Mouse (Mus musculus) kidney, embryonic 15.5 days (tissue): Measurements from ENCODE around the gene Ebf4. TPM values are rescaled to one million over a fixed set of nuclear protein-coding genes. Genes with fewer than 3 reads are reported as not detected.

Experiments
- ATAC-seq: fragments of 200-750 bp; cut with Nextera tagmentation; replicated peaks from 2 replicates; pipeline ENCODE4 v1.8.0; 2017; ENCODE audit warnings: moderate TSS enrichment; ENCODE audit not compliant: low FRiP score
- H3K27ac ChIP-seq: fragments of 300-500 bp; sonication (generic); 2 replicates; pipeline ENCODE4 v1.5.1; 2015; ENCODE audit warnings: mild to moderate bottlenecking, inconsistent platforms
- H3K27me3 ChIP-seq: fragments of 300-500 bp; sonication (generic); 2 replicates; pipeline ENCODE4 v1.6.1; 2015; ENCODE audit warnings: inconsistent platforms
- H3K36me3 ChIP-seq: fragments of 300-500 bp; sonication (generic); 2 replicates; pipeline ENCODE4 v1.6.1; 2015; ENCODE audit warnings: inconsistent platforms
- H3K4me1 ChIP-seq: fragments of 300-500 bp; sonication (generic); 2 replicates; pipeline ENCODE4 v1.6.1; 2015; ENCODE audit warnings: inconsistent platforms
- H3K4me2 ChIP-seq: fragments of 300-500 bp; sonication (generic); 2 replicates; pipeline ENCODE4 v1.6.1; 2015; ENCODE audit warnings: moderate library complexity, mild to moderate bottlenecking, inconsistent platforms
- H3K4me3 ChIP-seq: fragments of 300-500 bp; sonication (generic); replicated peaks from 2 replicates; pipeline ENCODE4 v1.5.1; 2015; ENCODE audit warnings: mild to moderate bottlenecking, inconsistent platforms
- H3K9ac ChIP-seq: fragments of 300-500 bp; sonication (generic); 2 replicates; pipeline ENCODE4 v1.6.1; 2015; ENCODE audit warnings: mild to moderate bottlenecking, inconsistent platforms
- H3K9me3 ChIP-seq: fragments of 300-500 bp; sonication (generic); replicated peaks from 2 replicates; pipeline ENCODE4 v1.6.1; 2016; ENCODE audit warnings: inconsistent platforms
- WGBS: fragments of 180-500 bp; shearing (Covaris S2); methylation state at CpG from one replicate; pipeline ENCODE4 v1.1.7; 2015; ENCODE audit warnings: mixed read lengths; 5-methylcytosine and 5-hydroxymethylcytosine counted together
- polyA plus RNA-seq: library from polyadenylated mRNA; unstranded; fragments of >200 nt; fragmentation: Nextera tagmentation; extraction: Ambion mirVana; gene quantifications from 2 replicates; pipeline ENCODE4 v1.2.1, GENCODE M21; 2015

Ebf4 gene
- polyA plus RNA-seq, 1 experiment from 2014 or later = 2.8 TPM

DNA sequence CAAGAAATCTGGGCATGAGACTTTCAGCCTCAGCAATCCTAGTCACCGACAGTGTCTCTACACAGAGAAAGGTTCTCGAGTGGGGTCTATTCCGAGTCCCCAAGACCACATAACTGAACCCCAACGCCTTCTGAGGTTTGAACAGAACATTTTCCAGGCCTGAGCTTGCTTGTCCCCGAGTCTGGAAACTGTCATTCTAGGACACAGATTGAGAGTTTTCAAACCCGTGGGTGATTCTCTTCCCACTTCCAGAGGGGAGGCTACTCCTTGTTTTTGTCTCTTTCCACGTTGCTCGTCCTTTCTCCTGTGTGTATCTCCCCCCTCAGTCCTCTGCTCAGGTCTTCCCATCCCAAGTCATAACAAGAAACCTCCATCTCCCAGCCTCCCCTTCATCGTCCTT is 2.6 kb downstream of the Ebf4 start:
- Histone ChIP-seq H3K27me3 (peaks cover 38% of the 10 kb centered on the region), H3K4me2 (no peak overlapping the region), H3K27ac (no peak overlapping the region), H3K9me3 (no peaks in the 10 kb centered on the region), H3K4me1 (peaks cover 45% of the 10 kb centered on the region), H3K36me3 (peaks cover 10% of the 10 kb centered on the region; the same call in 1 of the 2 replicates), H3K4me3 (no peak overlapping the region), H3K9ac (no peak overlapping the region)
- ATAC-seq = no peak
- 82% methylated on average over 9 of the region's 9 CpGs for WGBS

- no peak overlapping the region for H3K4me2 ChIP-seq
- 67% methylated on average over 4 of the region's 4 CpGs for WGBS
- no peaks in the 10 kb centered on the region for H3K27me3 ChIP-seq
- H3K9me3 ChIP-seq = no peaks in the 10 kb centered on the region
- no peak overlapping the region for H3K9ac ChIP-seq
- H3K4me3 ChIP-seq = no peak overlapping the region
- no peak overlapping the region for H3K27ac ChIP-seq
- ATAC-seq = no peak
- peaks cover 45% of the 10 kb centered on the region for H3K36me3 ChIP-seq
- no peaks in the 10 kb centered on the region; the same call in 1 of the 2 replicates for H3K4me1 ChIP-seq
Observed at GRCm38 (mm10) chr2:130303014-130303413, 8.0 kb downstream of the Ebf4 start.

GRCm38 (mm10) chr2:130327057-130327456 is 32.1 kb downstream of the Ebf4 start:
- no peak for ATAC-seq
- no peaks in the 10 kb centered on the region for H3K27me3 ChIP-seq
- H3K9me3 ChIP-seq = no peaks in the 10 kb centered on the region
- no peak overlapping the region for H3K4me2 ChIP-seq
- WGBS = 76% methylated on average over 1 of the region's 1 CpGs
- no peak overlapping the region for H3K4me3 ChIP-seq
- no peak overlapping the region for H3K27ac ChIP-seq
- no peaks in the 10 kb centered on the region for H3K4me1 ChIP-seq
- no peaks in the 10 kb centered on the region for H3K36me3 ChIP-seq
- no peak overlapping the region for H3K9ac ChIP-seq

- Histone ChIP-seq H3K4me1 (no peaks in the 10 kb centered on the region), H3K4me3 (no peak overlapping the region), H3K27me3 (no peaks in the 10 kb centered on the region), H3K9ac (no peak overlapping the region), H3K9me3 (no peaks in the 10 kb centered on the region), H3K36me3 (no peaks in the 10 kb centered on the region), H3K27ac (no peak overlapping the region), H3K4me2 (no peak overlapping the region)
- WGBS = 92% methylated on average over 2 of the region's 2 CpGs
- ATAC-seq = no peak
Observed at GRCm38 (mm10) chr2:130329502-130329901, 34.5 kb downstream of the Ebf4 start.

DNA sequence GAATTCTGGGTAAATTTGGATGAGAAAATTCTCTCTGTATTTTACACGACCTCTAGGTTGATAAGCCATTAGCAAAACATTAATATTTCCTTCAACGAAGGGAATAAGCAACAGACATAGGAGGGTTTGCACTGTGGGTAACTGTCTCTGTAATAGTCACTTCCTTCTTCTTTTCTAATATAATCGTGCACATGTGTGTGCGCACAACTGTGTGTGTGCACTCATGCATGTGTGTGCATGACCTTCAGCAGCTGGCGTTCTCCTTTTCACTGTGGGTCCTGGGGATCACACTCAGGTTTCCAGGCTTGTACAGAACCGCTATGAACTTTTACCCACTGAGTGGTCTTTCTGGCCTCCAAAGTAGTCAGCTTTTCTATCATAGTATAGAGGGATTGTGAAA is 40.1 kb downstream of the Ebf4 start:
- Histone ChIP-seq H3K36me3 (no peaks in the 10 kb centered on the region), H3K4me3 (no peak overlapping the region)
- no peak for ATAC-seq

GRCm38 (mm10) chr2:130340464-130341219 is 45.7 kb downstream of the Ebf4 start:
- H3K9me3 ChIP-seq = no peaks in the 10 kb centered on the region
- no peak overlapping the region for H3K9ac ChIP-seq
- no peak for ATAC-seq
- H3K27ac ChIP-seq = no peak overlapping the region
- no peak overlapping the region for H3K4me3 ChIP-seq
- no peaks in the 10 kb centered on the region for H3K4me1 ChIP-seq
- WGBS = 80% methylated on average over 8 of the region's 8 CpGs
- H3K36me3 ChIP-seq = no peaks in the 10 kb centered on the region
- no peaks in the 10 kb centered on the region for H3K27me3 ChIP-seq
- no peak overlapping the region for H3K4me2 ChIP-seq

More for the DNA sequence above, 40.1 kb downstream of the Ebf4 start:
- H3K27ac ChIP-seq = no peak overlapping the region
- H3K9ac ChIP-seq = no peak overlapping the region
- H3K27me3 ChIP-seq = no peaks in the 10 kb centered on the region
- WGBS = 76% methylated on average over 6 of the region's 6 CpGs
- H3K4me2 ChIP-seq = no peak overlapping the region
- no peaks in the 10 kb centered on the region for H3K4me1 ChIP-seq
- H3K9me3 ChIP-seq = no peaks in the 10 kb centered on the region

- no peaks in the 10 kb centered on the region for H3K4me1 ChIP-seq
- H3K9ac ChIP-seq = no peak overlapping the region
- 78% methylated on average over 7 of the region's 7 CpGs for WGBS
- no peak overlapping the region for H3K4me2 ChIP-seq
- H3K27me3 ChIP-seq = no peaks in the 10 kb centered on the region
- no peak overlapping the region for H3K27ac ChIP-seq
- H3K9me3 ChIP-seq = no peaks in the 10 kb centered on the region
- no peak overlapping the region for H3K4me3 ChIP-seq
- no peaks in the 10 kb centered on the region for H3K36me3 ChIP-seq
- no peak for ATAC-seq
Observed at GRCm38 (mm10) chr2:130341220-130341580, 46.2 kb downstream of the Ebf4 start.

DNA sequence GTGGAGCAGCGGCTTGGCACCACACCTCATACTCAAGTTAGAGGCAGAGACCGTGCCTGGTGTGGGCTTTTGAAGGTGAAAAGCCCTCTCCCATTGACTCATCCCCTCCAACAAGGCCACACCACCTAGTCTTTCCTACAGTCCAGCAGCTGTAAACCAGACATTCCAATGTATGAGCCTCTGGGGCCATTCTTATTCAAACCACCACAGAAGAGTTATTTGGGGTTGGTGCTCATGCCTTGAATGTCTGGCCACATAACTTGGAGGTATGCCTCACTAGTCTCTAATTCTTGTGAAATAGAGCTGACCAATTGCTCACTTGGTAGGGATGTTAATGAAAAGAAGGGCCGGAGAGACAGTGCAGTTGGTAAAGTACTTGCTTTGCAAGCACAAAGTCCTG is 55.4 kb downstream of the Ebf4 start:
- Histone ChIP-seq H3K27ac (no peak overlapping the region), H3K4me2 (no peak overlapping the region), H3K9ac (no peak overlapping the region), H3K4me3 (no peak overlapping the region), H3K36me3 (no peaks in the 10 kb centered on the region), H3K27me3 (no peaks in the 10 kb centered on the region), H3K4me1 (no peaks in the 10 kb centered on the region), H3K9me3 (no peaks in the 10 kb centered on the region)
- ATAC-seq = no peak
- WGBS = 93% methylated on average over 3 of the region's 3 CpGs

DNA sequence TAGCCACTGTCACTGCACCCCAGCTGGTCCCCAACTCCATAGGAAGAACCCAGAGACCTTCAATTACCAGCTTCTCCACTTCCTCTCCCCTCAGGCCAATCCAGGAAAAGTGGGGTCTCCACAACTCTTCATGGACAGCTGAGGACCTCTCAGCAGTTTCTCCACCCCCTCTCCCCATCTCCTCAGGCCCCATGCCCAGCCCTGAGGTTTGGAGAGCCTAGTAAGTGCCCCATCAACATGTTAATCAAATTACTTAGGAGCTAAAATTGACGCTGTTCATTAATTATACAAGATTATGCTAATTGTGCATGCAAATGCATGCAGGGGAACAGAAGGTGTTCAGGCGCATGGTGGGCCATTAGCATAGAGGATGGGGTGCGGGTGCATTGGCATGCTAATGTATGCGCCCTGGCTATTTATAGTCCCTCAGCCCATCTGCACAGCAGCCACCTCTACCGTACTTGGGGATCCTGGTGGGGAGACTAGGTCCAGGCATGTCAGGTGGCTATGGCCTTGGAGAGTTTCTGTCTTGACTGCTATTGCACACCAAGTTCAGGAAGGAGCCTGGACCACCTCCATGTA is 56.9 kb downstream of the Ebf4 start:
- WGBS = 51% methylated on average over 5 of the region's 5 CpGs
- no peak overlapping the region for H3K9ac ChIP-seq

GRCm38 (mm10) chr2:130353411-130353810 is 58.4 kb downstream of the Ebf4 start:
- 93% methylated on average over 8 of the region's 8 CpGs for WGBS
- no peak overlapping the region for H3K4me2 ChIP-seq
- H3K4me3 ChIP-seq = no peak overlapping the region
- H3K27ac ChIP-seq = no peak overlapping the region
- no peaks in the 10 kb centered on the region for H3K9me3 ChIP-seq
- no peak overlapping the region for H3K9ac ChIP-seq
- H3K27me3 ChIP-seq = 0 out of 2 replicates have a peak, but pooled peaks cover 8% of the 10 kb centered on the region
- ATAC-seq = no peak
- H3K4me1 ChIP-seq = no peaks in the 10 kb centered on the region
- H3K36me3 ChIP-seq = no peaks in the 10 kb centered on the region

More for the DNA sequence above, 56.9 kb downstream of the Ebf4 start:
- no peaks in the 10 kb centered on the region for H3K36me3 ChIP-seq
- H3K4me2 ChIP-seq = no peak overlapping the region
- H3K9me3 ChIP-seq = no peaks in the 10 kb centered on the region
- H3K27me3 ChIP-seq = no peaks in the 10 kb centered on the region
- no peak overlapping the region for H3K4me3 ChIP-seq
- ATAC-seq = no peak
- H3K4me1 ChIP-seq = no peaks in the 10 kb centered on the region
- H3K27ac ChIP-seq = no peak overlapping the region

GRCm38 (mm10) chr2:130353889-130354288 is 58.9 kb downstream of the Ebf4 start:
- Histone ChIP-seq H3K9me3 (no peaks in the 10 kb centered on the region), H3K9ac (no peak overlapping the region), H3K27me3 (peaks cover 13% of the 10 kb centered on the region), H3K4me1 (no peaks in the 10 kb centered on the region), H3K4me3 (no peak overlapping the region), H3K27ac (no peak overlapping the region), H3K4me2 (no peak overlapping the region), H3K36me3 (no peaks in the 10 kb centered on the region)
- WGBS = 69% methylated on average over 3 of the region's 3 CpGs
- ATAC-seq = no peak

DNA sequence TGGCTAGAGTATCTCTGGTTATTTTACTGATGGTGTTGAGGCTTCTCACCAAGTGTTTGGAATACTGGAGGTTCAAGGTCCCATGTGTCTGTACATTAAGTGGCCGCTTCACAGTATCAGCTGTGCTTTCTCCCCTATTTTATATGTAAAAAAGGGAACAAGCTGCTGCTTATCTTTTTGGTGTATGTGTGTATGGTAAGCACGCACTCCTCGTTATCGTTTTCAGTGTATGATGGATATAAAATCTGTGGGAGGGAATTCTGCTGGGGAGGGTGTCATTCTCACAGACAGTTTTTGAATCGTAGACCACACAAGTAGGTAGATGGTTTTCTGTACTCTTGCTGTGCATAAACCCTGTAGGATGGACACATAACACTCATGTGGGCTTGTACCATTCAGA is 62.6 kb downstream of the Ebf4 start:
- Histone ChIP-seq H3K36me3 (no peaks in the 10 kb centered on the region), H3K9ac (no peak overlapping the region), H3K4me2 (no peak overlapping the region), H3K27me3 (peaks cover 48% of the 10 kb centered on the region), H3K9me3 (no peaks in the 10 kb centered on the region), H3K4me3 (no peak overlapping the region), H3K4me1 (peaks cover 9% of the 10 kb centered on the region), H3K27ac (no peak overlapping the region)
- no peak for ATAC-seq
- 91% methylated on average over 5 of the region's 5 CpGs for WGBS
